Mouse (Mus musculus): ENCODE data around the gene Tmem265. TPM values are rescaled to one million over a fixed set of nuclear protein-coding genes. Genes with fewer than 3 reads are reported as not detected.
A peak's percentile ranks its signal among the peaks of the same experiment; 100 is the strongest.

The Tmem265 gene
- total RNA-seq (2014; fragmentation: Nextera tagmentation) (8.1 TPM in 1 of 2 replicates, not detected in the other), total RNA-seq (2017) (0.99 and 2.9 TPM in 2 replicates)

DNA sequence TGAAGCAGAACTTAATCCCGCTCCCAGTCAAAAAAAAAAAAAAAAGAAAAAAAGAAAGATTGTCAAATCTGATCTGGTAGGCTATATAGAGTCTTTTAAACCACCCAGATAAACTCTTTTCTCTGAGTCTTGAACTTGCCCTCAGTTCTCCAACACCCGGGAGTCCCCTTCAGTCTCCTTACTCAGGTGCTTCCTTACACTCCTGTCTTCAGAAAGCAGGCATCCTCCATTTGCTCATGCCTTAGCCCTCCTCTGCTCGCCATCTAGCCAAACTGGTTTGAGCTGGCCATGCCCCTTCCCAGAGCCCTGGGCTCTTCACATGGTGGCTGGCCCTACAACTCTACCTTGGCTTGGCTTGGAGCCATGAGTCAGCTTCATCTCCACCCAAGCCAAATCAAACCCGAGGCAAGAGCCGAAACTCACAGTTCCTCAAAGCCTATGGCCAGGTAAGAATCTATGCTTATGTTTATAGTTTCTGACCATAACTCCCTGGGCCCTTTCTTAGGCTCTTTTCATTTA is at the start of gene Tmem265:
Gene Tmem265, plus strand, starts transcription at position 51 of the 519 bp plus-strand sequence.
- no peak for ATAC-seq (replicated peaks; ENCODE audit: poor library complexity, severe bottlenecking)

DNA sequence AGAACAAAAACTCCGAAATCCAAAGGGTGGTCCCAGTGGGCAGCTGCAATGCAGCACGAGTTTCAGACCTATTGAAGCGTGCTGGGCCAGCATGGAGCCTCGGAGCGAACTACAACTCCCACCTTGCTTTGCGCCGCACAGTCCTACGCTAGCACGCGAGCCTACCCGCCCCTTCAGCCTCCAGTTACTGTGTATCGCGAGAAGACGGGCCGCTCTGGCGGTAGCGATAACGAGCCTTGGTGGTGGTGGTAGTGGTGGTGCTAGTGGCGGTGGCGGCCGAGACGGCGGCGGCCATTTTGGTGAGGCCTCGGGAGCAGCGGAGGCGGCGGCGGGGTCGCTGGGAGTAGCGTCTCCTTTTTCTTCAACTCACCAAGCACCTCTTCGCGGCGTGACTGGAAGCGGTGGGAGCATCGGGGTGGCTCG is 49.4 kb upstream of the Tmem265 start, which contains the start of gene Srcap:
Gene Srcap, plus strand, starts transcription at position 176 of the 423 bp plus-strand sequence.
- peak; percentile 95 for ATAC-seq (replicated peaks; ENCODE audit: poor library complexity, severe bottlenecking)

DNA sequence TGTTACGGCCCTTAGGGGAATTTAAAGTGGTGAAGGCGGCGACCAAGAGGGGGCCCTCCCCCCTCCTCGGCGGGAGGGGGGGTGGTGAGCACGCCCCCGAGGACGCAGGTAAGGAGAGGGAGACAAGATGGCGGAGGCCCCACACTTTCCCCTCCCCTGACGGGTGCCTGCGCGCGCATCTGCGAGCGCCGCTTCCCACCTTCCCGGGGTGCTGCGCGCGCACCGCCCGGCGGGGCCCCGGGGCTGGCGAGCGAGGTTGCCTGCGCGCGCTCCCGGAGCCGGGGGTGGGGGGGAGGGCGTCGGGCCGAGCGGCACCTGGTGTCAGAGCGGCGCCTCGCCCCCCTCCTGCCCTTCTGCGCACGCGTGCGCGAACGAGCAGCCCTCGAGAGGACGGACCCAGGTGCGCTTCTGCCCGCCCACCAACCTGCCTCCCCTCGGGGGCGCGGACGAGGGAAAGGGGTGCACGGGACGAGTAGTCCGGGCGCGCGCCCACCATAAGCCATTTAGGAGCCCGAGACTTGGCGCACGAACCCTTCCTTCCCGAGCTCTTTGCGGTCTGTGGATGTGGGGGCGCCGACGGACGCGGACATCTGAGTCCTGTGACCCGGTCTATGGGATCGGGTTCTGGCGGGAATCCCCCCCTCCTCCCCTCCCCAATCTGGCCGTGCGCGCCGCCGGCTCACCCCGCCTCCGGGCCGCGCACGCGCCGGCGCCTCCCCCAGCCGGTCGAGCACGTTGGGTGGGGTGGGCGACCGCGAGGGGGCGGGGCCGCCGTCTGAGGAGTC is 48.8 kb upstream of the Tmem265 start:
- ATAC-seq (replicated peaks; ENCODE audit: poor library complexity, severe bottlenecking), result peak; percentile 74

GRCm38 (mm10) chr7:127513016-127513390 is 48.2 kb upstream of the Tmem265 start:
- no peak for ATAC-seq (replicated peaks; ENCODE audit: poor library complexity, severe bottlenecking)

- no peak for ATAC-seq (replicated peaks; ENCODE audit: poor library complexity, severe bottlenecking)
Observed at GRCm38 (mm10) chr7:127513781-127514180, 47.4 kb upstream of the Tmem265 start.

DNA sequence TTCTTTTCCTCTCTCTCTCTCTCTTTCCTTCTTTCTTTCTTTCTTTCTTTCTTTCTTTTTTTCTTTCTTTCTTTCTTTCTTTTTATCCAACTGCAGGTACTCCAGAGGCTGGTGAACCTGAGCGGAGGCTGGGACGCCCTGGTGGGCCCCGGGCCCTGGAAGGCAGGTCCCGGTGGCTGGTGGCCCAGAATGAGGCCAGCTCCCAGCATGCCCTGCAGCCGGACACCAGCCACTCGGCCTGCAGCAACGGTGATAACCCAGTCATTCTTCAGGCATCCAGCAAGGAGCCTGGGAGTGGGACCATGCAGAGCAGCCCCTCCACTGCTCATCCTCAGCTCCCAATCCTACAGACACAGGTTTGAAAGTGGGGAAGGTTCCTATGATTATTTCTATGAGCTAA is 45.3 kb upstream of the Tmem265 start:
- no peak for ATAC-seq (replicated peaks; ENCODE audit: poor library complexity, severe bottlenecking)

DNA sequence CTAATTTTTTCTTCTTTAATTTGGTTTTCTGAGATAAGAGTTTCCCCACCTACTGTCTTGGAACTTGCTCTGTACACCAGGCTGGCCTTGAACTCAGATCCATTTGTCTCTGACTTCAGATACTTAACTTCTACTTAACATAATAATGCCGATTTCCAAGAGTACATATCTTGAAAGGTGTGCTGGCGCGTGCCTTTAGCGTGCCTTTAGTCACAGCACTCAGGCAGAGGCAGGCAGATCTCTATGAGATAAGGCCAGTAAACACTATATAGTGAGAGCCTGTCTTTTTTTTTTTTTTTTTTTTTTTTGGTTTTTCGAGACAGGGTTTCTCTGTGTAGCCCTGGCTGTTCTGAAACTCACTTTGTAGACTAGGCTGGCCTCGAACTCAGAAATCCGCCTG is 44.8 kb upstream of the Tmem265 start:
- no peak for ATAC-seq (replicated peaks; ENCODE audit: poor library complexity, severe bottlenecking)

- ATAC-seq (replicated peaks; ENCODE audit: poor library complexity, severe bottlenecking), result no peak
Observed at GRCm38 (mm10) chr7:127519284-127519683, 41.9 kb upstream of the Tmem265 start, which contains the start of gene Gm42715. Gene Gm42715 (plus strand): TSS chr7:127519584.

GRCm38 (mm10) chr7:127541671-127542070 is 19.5 kb upstream of the Tmem265 start:
- no peak for ATAC-seq (replicated peaks; ENCODE audit: poor library complexity, severe bottlenecking)

GRCm38 (mm10) chr7:127549116-127549835 is 11.9 kb upstream of the Tmem265 start:
- ATAC-seq (replicated peaks; ENCODE audit: poor library complexity, severe bottlenecking), result no peak

GRCm38 (mm10) chr7:127551558-127551957 is 9.6 kb upstream of the Tmem265 start:
- no peak for ATAC-seq (replicated peaks; ENCODE audit: poor library complexity, severe bottlenecking)

GRCm38 (mm10) chr7:127560580-127560979 is 610 bp upstream of the Tmem265 start:
- no peak for ATAC-seq (replicated peaks; ENCODE audit: poor library complexity, severe bottlenecking)

GRCm38 (mm10) chr7:127564381-127565150 is 3.4 kb downstream of the Tmem265 start:
- no peak for ATAC-seq (replicated peaks; ENCODE audit: poor library complexity, severe bottlenecking)

DNA sequence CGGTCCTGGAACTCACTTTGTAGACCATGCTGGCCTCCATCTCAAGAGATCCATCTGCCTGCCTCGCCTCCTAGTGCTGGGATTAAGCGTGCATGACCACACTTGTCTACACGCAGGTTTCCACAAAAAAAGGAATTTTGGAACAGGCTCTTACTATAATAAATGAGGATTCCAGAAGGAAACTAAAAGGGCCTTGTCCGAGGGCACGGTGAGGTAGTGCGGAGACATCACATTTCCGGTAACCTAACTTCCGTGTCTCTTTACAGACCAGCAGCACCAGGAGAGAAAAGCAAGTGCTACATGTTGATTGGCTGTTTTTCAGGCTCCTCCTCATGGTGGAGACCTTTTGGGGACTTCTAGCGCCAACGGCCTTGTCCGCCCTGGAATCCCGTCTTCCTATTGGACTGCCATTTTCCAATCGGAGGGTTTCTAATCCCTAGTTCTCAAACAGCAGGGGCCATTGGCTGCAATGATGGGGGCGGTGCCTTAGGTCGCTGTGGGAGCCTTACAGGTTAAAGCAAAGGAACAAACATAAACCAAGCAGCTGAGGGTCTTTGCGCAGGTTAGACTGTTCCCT is 11.8 kb downstream of the Tmem265 start, which contains the start of gene Phkg2:
Gene Phkg2, plus strand, starts transcription at position 446 of the 577 bp plus-strand sequence.
- ATAC-seq (replicated peaks; ENCODE audit: poor library complexity, severe bottlenecking), result peak; percentile 97

DNA sequence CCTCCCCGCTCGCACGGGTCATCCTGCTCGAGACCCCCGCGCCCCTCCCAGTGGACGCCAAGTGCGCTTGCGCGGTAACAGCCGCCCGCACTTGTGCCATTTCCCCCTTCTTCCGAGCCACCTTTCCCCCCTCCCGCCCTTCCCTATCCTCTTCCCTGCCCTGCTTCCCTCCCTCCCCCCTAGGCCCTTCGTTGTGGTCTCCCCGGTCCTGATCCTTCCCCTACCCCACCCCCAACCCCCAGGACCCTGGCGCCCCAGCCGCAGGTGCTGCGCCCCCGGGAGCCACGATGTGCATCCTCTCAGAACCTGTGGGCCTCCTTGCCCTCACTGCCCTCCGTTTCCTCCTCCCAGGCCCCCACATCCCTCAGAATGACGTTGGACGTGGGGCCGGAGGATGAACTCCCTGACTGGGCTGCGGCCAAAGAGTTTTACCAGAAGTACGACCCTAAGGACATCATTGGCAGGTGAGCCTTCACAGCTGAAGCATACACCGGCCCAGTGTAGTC is 12.4 kb downstream of the Tmem265 start:
- ATAC-seq (replicated peaks; ENCODE audit: poor library complexity, severe bottlenecking), result peak; percentile 10; the same call in 1 of the 2 replicates

- ATAC-seq (replicated peaks; ENCODE audit: poor library complexity, severe bottlenecking), result no peak
Observed at GRCm38 (mm10) chr7:127574115-127574514, 12.9 kb downstream of the Tmem265 start.

GRCm38 (mm10) chr7:127583260-127583659 is 22.1 kb downstream of the Tmem265 start:
- ATAC-seq (replicated peaks; ENCODE audit: poor library complexity, severe bottlenecking), result no peak

- ATAC-seq (replicated peaks; ENCODE audit: poor library complexity, severe bottlenecking), result 0 out of 2 replicates have a peak, but pooled peaks have one; percentile 15
Observed at GRCm38 (mm10) chr7:127585031-127585430, 23.8 kb downstream of the Tmem265 start.

GRCm38 (mm10) chr7:127586149-127586548 is 25.0 kb downstream of the Tmem265 start:
- no peak for ATAC-seq (replicated peaks; ENCODE audit: poor library complexity, severe bottlenecking)

- no peak for ATAC-seq (replicated peaks; ENCODE audit: poor library complexity, severe bottlenecking)
Observed at GRCm38 (mm10) chr7:127587196-127587595, 26.0 kb downstream of the Tmem265 start.
